Comparison of ENCODE assay signal across 18 mouse cellular contexts in genomic region chr11:34437446-34437845, GRCm38 (mm10).
"Had no signal": no experiment of that assay in that cellular context is flagged by ENCODE, and none has a peak within 500 bp of the region (broad histone marks: within the 10 kb centered on the region; RNA-seq: fewer than 3 reads in every experiment).

No protein-coding gene starts in this region.

- H3K4me1 ChIP-seq: lung, embryonic 15.5 days; midbrain, embryonic 12.5 days; neural tube, embryonic 13.5 days; neural tube, embryonic 15.5 days had no signal

- H3K9ac ChIP-seq: liver, postnatal 0 days; lung, embryonic 15.5 days; midbrain, embryonic 12.5 days; neural tube, embryonic 13.5 days; neural tube, embryonic 15.5 days had no signal

- H3K36me3 ChIP-seq: lung, embryonic 15.5 days; midbrain, embryonic 10.5 days; midbrain, embryonic 12.5 days; neural tube, embryonic 13.5 days; neural tube, embryonic 15.5 days had no signal

- DNase-seq: liver, postnatal 0 days; lung, adult 2 months; lung, postnatal 14 days; lung, postnatal 36 days; midbrain, embryonic 14.5 days; retina, postnatal 1 day; right cerebral cortex, adult 18-20 months; right cerebral cortex, postnatal 25 days; right cerebral cortex, postnatal 4 days; spleen, adult 18-20 months; thymus, adult 18-20 months; thymus, postnatal 25 days had no signal

- H3K27ac ChIP-seq: lung, embryonic 15.5 days; midbrain, embryonic 10.5 days; midbrain, embryonic 12.5 days; neural tube, embryonic 13.5 days; neural tube, embryonic 15.5 days had no signal

- H3K27me3 ChIP-seq: lung, embryonic 15.5 days; midbrain, embryonic 12.5 days; neural tube, embryonic 13.5 days; neural tube, embryonic 15.5 days had no signal

- H3K4me3 ChIP-seq: lung, embryonic 15.5 days; midbrain, embryonic 10.5 days; midbrain, embryonic 12.5 days; myocyte; neural tube, embryonic 13.5 days; neural tube, embryonic 15.5 days had no signal

- H3K9me3 ChIP-seq: lung, embryonic 15.5 days; midbrain, embryonic 10.5 days; midbrain, embryonic 12.5 days; neural tube, embryonic 13.5 days; neural tube, embryonic 15.5 days had no signal
